Mouse (Mus musculus) megakaryocyte progenitor cell, adult 5-6 weeks (primary cell): ENCODE measurements around the gene Prpf4b. TPM values are rescaled to one million over a fixed set of nuclear protein-coding genes. Genes with fewer than 3 reads are reported as not detected.
"Not testable (repeated sequence)": the region's sequence is repeated elsewhere in the genome, so short reads cannot be mapped to it uniquely, and the experiment has no call there.

Source experiments
- ATAC-seq: replicated peaks from 2 replicates; pipeline ENCODE4 v1.8.0; 2016; ENCODE audit warnings: mild to moderate bottlenecking, moderate TSS enrichment, inconsistent platforms; ENCODE audit not compliant: poor library complexity
- total RNA-seq, 2 experiments: library from RNA; stranded (forward) in 1 of 2; stranded (reverse) in 1 of 2; fragments of 157-497, 149-512 nt in 1 of 2; fragments of 200-1000 nt in 1 of 2; gene quantifications; 2 replicates each; pipeline versions ENCODE4 v1.2.3 to v1.2.4; 2015 to 2017

The Prpf4b gene
- total RNA-seq (2015), result 98.4 and 106 TPM in 2 replicates
- 121 and 170 TPM in 2 replicates for total RNA-seq (2017)

- peak; percentile 66 for ATAC-seq
Observed at GRCm38 (mm10) chr13:34875166-34875710, at the start of gene Prpf4b. Gene Prpf4b (plus strand): TSS chr13:34875302.

- no peak for ATAC-seq
Observed at GRCm38 (mm10) chr13:34826760-34827690, 48.1 kb upstream of the Prpf4b start.

- peak; percentile 98 for ATAC-seq
Observed at GRCm38 (mm10) chr13:34827988-34828882, 46.9 kb upstream of the Prpf4b start.

- ATAC-seq, result no peak
Observed at GRCm38 (mm10) chr13:34842851-34843250, 32.3 kb upstream of the Prpf4b start.

GRCm38 (mm10) chr13:34850759-34851158, 24.3 kb upstream of the Prpf4b start:
- peak; percentile 44; the same call in 1 of the 2 replicates for ATAC-seq

- no peak for ATAC-seq
Observed at GRCm38 (mm10) chr13:34851191-34851784, 23.8 kb upstream of the Prpf4b start.

GRCm38 (mm10) chr13:34857526-34857925, 17.6 kb upstream of the Prpf4b start:
- ATAC-seq, result no peak; the same call in 1 of the 2 replicates

- no peak for ATAC-seq
Observed at GRCm38 (mm10) chr13:34859406-34859805, 15.7 kb upstream of the Prpf4b start.

- ATAC-seq, result not testable (repeated sequence)
Observed at GRCm38 (mm10) chr13:34861166-34861565, 13.9 kb upstream of the Prpf4b start.

- peak; percentile 98 for ATAC-seq
Observed at GRCm38 (mm10) chr13:34864420-34865169, 10.5 kb upstream of the Prpf4b start.

GRCm38 (mm10) chr13:34873801-34874681, 1.1 kb upstream of the Prpf4b start:
- ATAC-seq, result peak; percentile 82

- ATAC-seq, result not testable (repeated sequence)
Observed at GRCm38 (mm10) chr13:34874736-34875135, 366 bp upstream of the Prpf4b start.

GRCm38 (mm10) chr13:34875741-34876445, 791 bp downstream of the Prpf4b start:
- peak; percentile 42 for ATAC-seq

GRCm38 (mm10) chr13:34876481-34876880, 1.4 kb downstream of the Prpf4b start:
- ATAC-seq, result no peak

- no peak for ATAC-seq
Observed at GRCm38 (mm10) chr13:34892871-34893270, 17.8 kb downstream of the Prpf4b start.

- peak; percentile 58 for ATAC-seq
Observed at GRCm38 (mm10) chr13:34914614-34915013, 39.5 kb downstream of the Prpf4b start.

GRCm38 (mm10) chr13:34916520-34917167, 41.5 kb downstream of the Prpf4b start:
- peak; percentile 14; the same call in 1 of the 2 replicates for ATAC-seq

- no peak for ATAC-seq
Observed at GRCm38 (mm10) chr13:34924210-34924609, 49.1 kb downstream of the Prpf4b start, which contains the start of the genes Fam217a and 4933417A18Rik. Gene Fam217a (minus strand): TSS chr13:34924310. Gene 4933417A18Rik (plus strand): TSS chr13:34924409.
